Mouse (Mus musculus) C2C12 (cell line): ENCODE data around the gene Tchh.

Experiments
- CTCF ChIP-seq: IDR thresholded peaks from one replicate; pipeline ENCODE4 v1.5.1; 2011; ENCODE audit not compliant: control insufficient read depth, insufficient read depth, insufficient read length
- MAX ChIP-seq: IDR thresholded peaks from one replicate; pipeline ENCODE4 v1.6.1; 2011; ENCODE audit warnings: mild to moderate bottlenecking, control low read depth
- USF1 ChIP-seq: IDR thresholded peaks from one replicate; pipeline ENCODE4 v1.6.1; 2011; ENCODE audit warnings: low read depth, mild to moderate bottlenecking, control low read depth, moderate library complexity

DNA sequence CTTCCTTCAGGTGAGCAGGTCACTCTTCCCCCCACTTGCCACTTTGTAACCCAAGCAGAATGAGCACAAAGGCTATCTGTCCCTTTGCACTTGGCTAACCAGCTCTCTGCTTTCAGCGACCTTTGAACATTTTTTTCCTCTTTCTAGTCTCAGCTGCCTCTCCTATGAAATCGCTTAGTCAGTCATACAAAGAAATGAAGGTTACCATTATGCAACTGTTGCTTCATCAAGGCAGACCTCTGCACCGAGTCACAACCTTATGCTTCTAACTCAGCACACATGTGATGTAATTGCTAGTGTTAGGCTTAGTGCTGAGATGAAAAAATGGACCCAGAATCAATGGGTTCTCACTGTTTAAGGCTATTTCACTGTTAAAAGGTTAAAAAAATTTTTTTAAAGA, 27.5 kb downstream of the Tchh start:
- TF ChIP-seq MAX (no peak), CTCF (no peak), USF1 (no peak)
